Mouse (Mus musculus) splenic B cell, adult 2 months (primary cell): ENCODE measurements around the gene Cd209d.
"Not testable (repeated sequence)": the region's sequence is repeated elsewhere in the genome, so short reads cannot be mapped to it uniquely, and the experiment has no call there.

ENCODE experiments used
- DNase-seq: peaks from one replicate; pipeline ENCODE4 v3.0.0-alpha.2; 2011; ENCODE audit warnings: low read depth, low spot score
- H3K27me3 ChIP-seq: 2 replicates; pipeline ENCODE4 v1.6.1; 2012; ENCODE audit warnings: mild to moderate bottlenecking, low read length, moderate library complexity, mixed read lengths; ENCODE audit not compliant: control insufficient read depth, poor library complexity, insufficient read depth, severe bottlenecking
- H3K36me3 ChIP-seq: 2 replicates; pipeline ENCODE4 v1.6.1; 2012; ENCODE audit warnings: mild to moderate bottlenecking, low read length, moderate library complexity, mixed read lengths; ENCODE audit not compliant: control insufficient read depth, poor library complexity, insufficient read depth, severe bottlenecking

Cd209d gene

DNA sequence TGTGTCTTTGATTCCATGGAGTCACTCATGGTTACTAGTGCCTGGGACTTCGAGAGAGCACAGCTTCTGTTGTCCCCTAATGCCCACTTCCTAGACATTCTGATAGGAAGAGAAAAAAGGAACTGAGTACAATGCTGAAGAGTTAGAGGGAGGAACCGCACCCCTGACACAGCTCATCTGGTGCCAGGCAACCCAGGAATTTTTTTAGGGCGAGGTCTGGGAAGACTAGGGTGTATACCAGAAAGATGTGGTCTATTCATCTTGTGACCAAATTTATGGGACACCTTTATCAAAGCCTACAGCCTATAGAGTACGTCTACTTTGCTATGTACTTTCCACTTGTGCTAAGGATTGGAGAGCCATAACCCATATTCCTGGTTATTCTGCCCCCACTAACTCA is at the start of gene Cd209d:
Gene Cd209d, minus strand, starts transcription at position 101 of the 400 bp plus-strand sequence.
- no peaks in the 10 kb centered on the region for H3K27me3 ChIP-seq
- DNase-seq: no peak
- no peaks in the 10 kb centered on the region for H3K36me3 ChIP-seq

- DNase-seq: no peak
- Histone ChIP-seq H3K36me3 (no peaks in the 10 kb centered on the region), H3K27me3 (no peaks in the 10 kb centered on the region)
Observed at GRCm38 (mm10) chr8:3926744-3927143, 48.4 kb upstream of the Cd209d start, which contains the start of gene Cd209b. TSS of gene Cd209b (minus strand) at chr8:3926844.

DNA sequence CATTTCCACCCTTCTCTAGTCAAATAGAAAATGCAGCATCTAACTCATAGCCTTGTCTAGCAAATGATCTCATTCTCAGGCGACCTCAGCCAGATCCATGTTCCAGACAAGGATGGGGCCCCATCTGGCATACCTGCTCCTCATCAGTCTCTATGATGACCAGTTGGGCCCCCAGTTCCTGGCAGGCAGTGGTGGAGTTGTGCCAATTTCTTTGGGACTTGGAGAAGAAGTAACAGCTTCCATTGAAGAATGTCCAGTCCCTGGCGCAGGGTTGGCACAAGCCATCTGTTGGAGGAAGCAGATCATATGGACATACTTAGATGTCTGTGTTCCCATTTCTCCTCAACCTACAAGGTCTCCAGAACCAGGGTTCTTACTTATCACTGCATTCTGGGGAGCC is 2.2 kb downstream of the Cd209d start:
- no peaks in the 10 kb centered on the region; the same call in 1 of the 2 replicates for H3K27me3 ChIP-seq
- DNase-seq: no peak
- no peaks in the 10 kb centered on the region for H3K36me3 ChIP-seq

DNA sequence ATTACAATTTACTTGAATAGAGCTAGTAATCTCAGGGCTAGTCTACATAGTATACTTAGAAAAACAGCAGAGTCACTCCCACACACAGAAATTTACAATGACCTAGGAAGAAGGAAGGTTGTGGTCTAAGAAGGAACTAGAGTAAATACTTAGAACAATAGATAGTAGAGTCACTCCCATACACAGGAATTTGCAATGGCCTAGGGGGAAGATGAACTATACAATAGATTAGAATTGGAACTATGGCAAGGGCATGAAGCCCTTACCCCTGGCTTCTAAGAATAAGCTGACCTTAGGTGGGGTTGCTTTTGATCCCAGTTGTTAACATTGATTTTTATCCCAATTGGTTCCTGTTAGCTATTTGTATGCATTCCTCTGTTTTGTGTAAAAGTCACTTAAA is 15.6 kb downstream of the Cd209d start:
- not testable (repeated sequence) for H3K27me3 ChIP-seq, DNase-seq, H3K36me3 ChIP-seq

- no peak for DNase-seq
- Histone ChIP-seq H3K27me3 (no peaks in the 10 kb centered on the region), H3K36me3 (no peaks in the 10 kb centered on the region)
Observed at GRCm38 (mm10) chr8:3854209-3854608, 24.1 kb downstream of the Cd209d start, which contains the start of gene Cd209e. TSS of gene Cd209e (minus strand) at chr8:3854309.
